15 mouse cellular contexts compared by ENCODE assay signal in genomic region chr2:105206563-105207174, GRCm38 (mm10). TPM values are rescaled to one million over a fixed set of nuclear protein-coding genes. Genes with fewer than 3 reads are reported as not detected.
DNase-seq lines count a peak whose midpoint lies in the region; ATAC-seq and TF ChIP-seq lines count a peak whose summit lies in the region.
"Had no signal": no experiment of that assay in that cellular context is flagged by ENCODE, and none has a peak within 500 bp of the region (broad histone marks: within the 10 kb centered on the region; RNA-seq: fewer than 3 reads in every experiment).

No protein-coding gene starts in this region.

- intact Hi-C loops in heart, postnatal 36 days (cut with DNase I) = no loop called here

- no peaks in the 10 kb centered on the region for H3K36me3 ChIP-seq in heart, postnatal 0 days (replicated peaks; ENCODE audit: control insufficient read depth, insufficient read depth, low read length)
- no peaks in the 10 kb centered on the region for H3K36me3 ChIP-seq in limb, embryonic 10.5 days
- no peaks in the 10 kb centered on the region for H3K36me3 ChIP-seq in hindbrain, embryonic 11.5 days (ENCODE audit: control insufficient read depth, insufficient read depth, low read length)
- H3K36me3 ChIP-seq: embryonic facial prominence, embryonic 12.5 days had no signal

- H3K9me3 ChIP-seq in heart, postnatal 0 days (replicated peaks; ENCODE audit: control insufficient read depth, low read length) = no peaks in the 10 kb centered on the region
- H3K9me3 ChIP-seq in limb, embryonic 10.5 days (replicated peaks) = no peaks in the 10 kb centered on the region
- H3K9me3 ChIP-seq in hindbrain, embryonic 11.5 days (ENCODE audit: control insufficient read depth, low read length) = no peaks in the 10 kb centered on the region
- H3K9me3 ChIP-seq: embryonic facial prominence, embryonic 12.5 days had no signal

- TF ChIP-seq CTCF in heart, postnatal 0 days (IDR thresholded peaks at IDR 0.05; ENCODE audit: low read depth) = no peak

- 60% methylated on average over 9 of the region's 9 CpGs for WGBS in heart, postnatal 0 days
- WGBS in limb, embryonic 10.5 days = 34% methylated on average over 9 of the region's 9 CpGs
- 84% methylated on average over 9 of the region's 9 CpGs for WGBS in hindbrain, embryonic 11.5 days

- peak; percentile 30; the same call in 1 of the 2 replicates for ATAC-seq in heart, postnatal 0 days (ENCODE audit: insufficient read depth, low read depth)
- no peak for ATAC-seq in hindbrain, embryonic 11.5 days (ENCODE audit: low FRiP score)

- no peaks in the 10 kb centered on the region for H3K27me3 ChIP-seq in heart, postnatal 0 days (ENCODE audit: control insufficient read depth, insufficient read depth, low read length)
- H3K27me3 ChIP-seq in limb, embryonic 10.5 days (ENCODE audit: low read depth, poor library complexity, severe bottlenecking) = peaks cover 25% of the 10 kb centered on the region
- H3K27me3 ChIP-seq in hindbrain, embryonic 11.5 days (ENCODE audit: control insufficient read depth, insufficient read depth, low read length) = no peaks in the 10 kb centered on the region

- H3K9ac ChIP-seq in heart, postnatal 0 days (replicated peaks; ENCODE audit: low read depth, low read length) = no peak overlapping the region
- no peak overlapping the region for H3K9ac ChIP-seq in hindbrain, embryonic 11.5 days (ENCODE audit: low read depth, low read length)
- H3K9ac ChIP-seq: embryonic facial prominence, embryonic 12.5 days had no signal

- DNase-seq in heart, postnatal 0 days (ENCODE audit: low spot score) = no peak
- DNase-seq in heart, postnatal 36 days = no peak
- DNase-seq in Muller cell, postnatal 12 days (ENCODE audit: inconsistent ontology term) = peak; percentile 50
- DNase-seq in adrenal gland, postnatal 36 days = peak; percentile 41 to 46
- DNase-seq in limb, embryonic 10.5 days (ENCODE audit: low spot score) = no peak
- no peak for DNase-seq in hindbrain, embryonic 11.5 days (ENCODE audit: low spot score)
- DNase-seq in thymus, postnatal 14 days = no peak
- DNase-seq: cerebellum, adult 8-10 months; gastrocnemius, adult 2 months; midbrain, embryonic 14.5 days; retina, postnatal 1 day; spleen, adult 18-20 months; thymus, adult 18-20 months had no signal

- no peak for TF ChIP-seq EP300 in heart, postnatal 0 days (IDR thresholded peaks at IDR 0.05; ENCODE audit: low read depth)

- H3K4me3 ChIP-seq in heart, postnatal 0 days (ENCODE audit: low read depth, low read length) = no peak overlapping the region
- H3K4me3 ChIP-seq in limb, embryonic 10.5 days = no peak overlapping the region
- no peak overlapping the region for H3K4me3 ChIP-seq in hindbrain, embryonic 11.5 days (ENCODE audit: low read depth, low read length)
- H3K4me3 ChIP-seq: embryonic facial prominence, embryonic 12.5 days; gastrocnemius, adult 2 months had no signal

- no peaks in the 10 kb centered on the region; the same call in 1 of the 2 replicates for H3K4me1 ChIP-seq in heart, postnatal 0 days (ENCODE audit: control insufficient read depth, insufficient read depth)
- H3K4me1 ChIP-seq in limb, embryonic 10.5 days = peaks cover 22% of the 10 kb centered on the region
- no peaks in the 10 kb centered on the region for H3K4me1 ChIP-seq in hindbrain, embryonic 11.5 days (replicated peaks; ENCODE audit: control insufficient read depth, insufficient read depth, low read length)
- H3K4me1 ChIP-seq: embryonic facial prominence, embryonic 12.5 days had no signal

- no peak overlapping the region for H3K4me2 ChIP-seq in heart, postnatal 0 days (ENCODE audit: low read depth, low read length)
- H3K4me2 ChIP-seq in hindbrain, embryonic 11.5 days (replicated peaks; ENCODE audit: low read depth, low read length) = no peak overlapping the region
- H3K4me2 ChIP-seq: embryonic facial prominence, embryonic 12.5 days had no signal

- no peak overlapping the region for H3K27ac ChIP-seq in heart, postnatal 0 days (ENCODE audit: low read depth)
- peak overlapping the region; percentile 31 for H3K27ac ChIP-seq in limb, embryonic 10.5 days
- H3K27ac ChIP-seq in hindbrain, embryonic 11.5 days (ENCODE audit: low read depth, low read length) = no peak overlapping the region
- H3K27ac ChIP-seq: embryonic facial prominence, embryonic 12.5 days; gastrocnemius, adult 2 months had no signal

RNA-seq across cellular contexts. Expression of gene Them7, which starts 17.5 kb away (rescaled TPM):
- total RNA-seq in heart, postnatal 0 days (2014; rRNA removed; ENCODE audit: low replicate concordance) = 2.1 TPM in 1 of 2 replicates, not detected in the other
- 0.59 and 0.60 TPM in 2 replicates for polyA plus RNA-seq in heart, postnatal 0 days (2015; fragmentation: Nextera tagmentation; extraction: Ambion mirVana)
- 1 to 10 TPM; 1.3 to 2.4 TPM for total RNA-seq in heart, postnatal 36 days (2021)
- under 1 TPM; 0.43 to 0.66 TPM for total RNA-seq in adrenal gland, postnatal 36 days (2021)
- polyA plus RNA-seq in limb, embryonic 10.5 days (2016; fragmentation: Nextera tagmentation; extraction: Ambion mirVana) = 1.1 and 1.9 TPM in 2 replicates
- polyA plus RNA-seq in hindbrain, embryonic 11.5 days (2014; fragmentation: Nextera tagmentation; extraction: Ambion mirVana) = 0.15 and 0.17 TPM in 2 replicates
- total RNA-seq: left cerebral cortex, postnatal 25 days had no signal
- polyA plus RNA-seq: midbrain, embryonic 14.5 days had no signal

Comparison
In these comparisons a context has a peak if more than half of its experiments do, and no peak if none do; other contexts are left out.
1. DNase-seq: peak in Muller cell, postnatal 12 days (single experiment) and adrenal gland, postnatal 36 days (2 of 2); none in heart, postnatal 0 days (single experiment), heart, postnatal 36 days (0 of 2), limb, embryonic 10.5 days (single experiment), hindbrain, embryonic 11.5 days (single experiment) and thymus, postnatal 14 days (single experiment).